Mouse (Mus musculus) small intestine, adult 2 months (tissue): ENCODE results near the gene E130311K13Rik.

ENCODE experiments used
- CTCF ChIP-seq: fragments of 200-500 bp; IDR thresholded peaks from 2 replicates; pipeline ENCODE4 v1.5.1; 2012; ENCODE audit warnings: low read depth, mild to moderate bottlenecking, control low read depth, inconsistent platforms, low read length, moderate library complexity, mixed read lengths; ENCODE audit not compliant: insufficient replicate concordance, insufficient read length; ENCODE audit errors: extremely low read depth
- POLR2A ChIP-seq: fragments of 200-500 bp; IDR thresholded peaks from 2 replicates; pipeline ENCODE4 v1.6.1; 2012; ENCODE audit warnings: low read depth, mild to moderate bottlenecking, control low read depth, inconsistent platforms, low read length, moderate library complexity

- TF ChIP-seq CTCF (no peak), POLR2A (no peak)
These were observed 32.1 kb downstream of the E130311K13Rik start for GRCm38 (mm10) chr3:63897177-63897576.
